Mouse (Mus musculus) small intestine, adult 10 weeks (tissue): ENCODE results near the gene Ndufb5. TPM values are rescaled to one million over a fixed set of nuclear protein-coding genes. Genes with fewer than 3 reads are reported as not detected.

ENCODE experiments used
- polyA plus RNA-seq: library from polyadenylated mRNA; stranded (reverse); fragments of 350-450 nt; fragmentation: Illumina TruSeq; extraction: RNeasy Lipid Tissue Mini Kit (QIAGEN cat#74804); gene quantifications from one replicate; pipeline ENCODE4 v1.2.3, GENCODE M21; 2014; ENCODE audit warnings: low replicate concordance

Ndufb5 gene
- 395 TPM for polyA plus RNA-seq

DNA sequence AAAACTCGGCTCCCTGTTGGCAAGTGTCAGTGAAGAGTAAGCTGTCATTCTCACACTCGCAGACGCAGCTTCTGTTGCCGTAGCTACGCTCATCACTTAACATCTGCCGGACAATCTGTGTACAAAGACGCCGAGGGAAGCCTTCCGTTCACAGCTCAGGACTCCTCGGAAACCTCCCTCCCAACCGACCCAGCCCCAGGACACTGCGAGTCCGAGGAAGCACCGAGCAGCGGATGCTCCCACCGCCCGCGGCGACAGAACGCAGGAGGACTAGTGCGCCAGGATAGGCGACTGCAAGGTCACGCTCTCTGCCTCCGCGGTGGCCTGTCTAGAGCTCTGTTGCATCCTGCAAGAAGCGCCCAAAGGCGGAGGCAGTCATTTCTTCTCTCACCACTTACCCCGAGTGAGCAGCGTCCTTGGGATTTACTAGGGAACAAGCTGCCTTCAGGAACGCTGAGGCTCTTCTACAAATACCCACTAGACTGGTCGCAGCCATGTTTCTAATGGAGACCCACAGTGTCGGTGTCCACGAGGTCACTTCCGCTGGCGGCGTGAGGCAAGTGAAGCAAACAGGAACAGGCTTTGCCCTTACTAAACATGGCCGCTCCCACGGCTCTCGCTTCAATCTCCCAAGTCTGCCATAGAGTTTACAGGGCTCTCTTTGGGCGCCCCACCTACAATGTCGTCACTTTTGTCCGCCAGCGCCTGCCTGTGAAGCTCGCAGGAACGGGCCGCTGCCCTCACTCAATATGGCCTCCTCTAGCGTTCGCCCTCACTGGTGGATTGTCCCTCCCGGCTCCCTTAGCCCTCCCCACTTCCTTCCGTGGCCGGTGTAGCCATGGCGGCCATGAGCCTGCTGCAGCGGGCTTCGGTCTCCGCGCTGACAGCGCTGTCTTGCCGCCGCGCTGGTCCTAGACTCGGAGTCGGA, at the start of gene Ndufb5:
Gene Ndufb5 (plus strand): TSS at position 747 of the 928 bp plus-strand sequence.

DNA sequence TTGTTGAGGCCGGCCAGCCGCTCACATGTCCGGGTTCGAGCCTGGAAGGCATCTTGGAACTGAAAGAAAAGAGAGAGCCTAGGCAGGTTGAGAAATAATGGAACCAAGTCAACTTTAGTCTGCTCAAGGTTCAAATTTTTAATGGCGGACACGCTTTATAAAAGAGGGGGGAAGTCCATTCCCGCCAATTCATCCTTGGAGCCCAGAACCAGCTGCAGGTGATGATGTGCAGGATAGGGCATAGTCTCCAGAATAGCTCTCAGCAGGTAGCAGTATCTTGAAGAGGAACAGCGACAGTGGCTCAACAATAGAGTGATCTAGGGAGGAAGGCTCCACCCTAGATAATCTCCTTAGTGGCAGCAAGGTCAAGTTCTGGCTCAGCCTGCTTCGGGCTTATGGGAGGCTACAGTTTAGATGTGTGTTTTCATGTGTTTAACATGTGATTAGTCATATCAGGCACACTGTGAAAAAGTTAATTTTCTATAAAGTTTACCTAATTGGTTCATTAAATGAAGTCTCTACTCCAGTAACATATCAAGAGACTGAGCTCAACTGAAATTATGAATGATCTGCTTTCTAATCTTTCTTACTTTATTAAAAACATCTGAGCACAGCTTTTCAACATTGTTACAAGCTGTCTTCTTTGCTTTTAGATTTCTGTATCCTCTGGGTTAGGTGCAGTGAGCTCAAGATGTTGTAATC, 31.0 kb upstream of the Ndufb5 start, which contains the start of gene Actl6a:
Gene Actl6a (plus strand): TSS at position 652 of the 702 bp plus-strand sequence.

DNA sequence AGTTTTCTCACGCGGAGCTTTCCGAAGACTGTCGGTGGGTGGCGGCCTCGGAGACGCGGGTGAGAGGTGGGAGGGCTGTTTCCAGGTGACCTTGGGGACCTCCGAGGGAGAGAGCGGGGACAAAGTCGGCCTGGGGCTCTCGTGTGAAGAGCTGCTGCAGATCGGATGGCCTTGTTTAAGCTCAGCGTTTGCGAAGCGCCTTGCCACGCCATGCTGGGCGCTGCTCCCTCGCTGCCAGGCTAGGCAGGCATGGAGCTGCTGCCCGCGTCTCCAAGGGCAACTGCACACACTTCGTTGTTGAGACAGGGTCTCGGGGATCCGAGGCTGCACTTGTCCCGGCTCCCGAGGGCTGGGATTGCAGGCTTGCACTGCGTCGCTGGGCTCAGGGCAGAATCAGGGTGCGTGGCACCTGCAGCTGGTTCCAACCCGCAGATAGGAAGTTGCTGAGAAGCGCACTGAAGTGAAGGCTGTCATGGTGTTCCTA, 424 bp downstream of the Ndufb5 start, which contains the start of gene Mrpl47:
Gene Mrpl47 (minus strand): TSS at position 434 of the 484 bp plus-strand sequence.

Other genes with a start within 250 kb of the Ndufb5 start
- not detected for gene Kcnmb3, start 244.8 kb upstream of the Ndufb5 start, polyA plus RNA-seq
- gene Zfp639, start 226.7 kb upstream of the Ndufb5 start, polyA plus RNA-seq = 79.6 TPM
- gene Mfn1, start 207.5 kb upstream of the Ndufb5 start, polyA plus RNA-seq = 200 TPM
- gene Gnb4, start 120.4 kb upstream of the Ndufb5 start, polyA plus RNA-seq = 11.5 TPM
- 41.7 TPM for gene Actl6a, start 30.7 kb upstream of the Ndufb5 start, polyA plus RNA-seq
- gene Mrpl47, start 615 bp downstream of the Ndufb5 start, polyA plus RNA-seq = 66.6 TPM
- 0.22 TPM for gene Usp13, start 80.6 kb downstream of the Ndufb5 start, polyA plus RNA-seq